Mouse (Mus musculus) small intestine, adult 2 months (tissue): ENCODE data around the gene Bdh1. TPM values are rescaled to one million over a fixed set of nuclear protein-coding genes. Genes with fewer than 3 reads are reported as not detected.

ENCODE experiments used
- H3K27ac ChIP-seq: fragments of 200-500 bp; 2 replicates; pipeline ENCODE4 v1.5.1; 2012; ENCODE audit warnings: low read depth, low read length, control low read depth, inconsistent platforms; ENCODE audit not compliant: insufficient read depth
- H3K27me3 ChIP-seq: fragments of 200-500 bp; 2 replicates; pipeline ENCODE4 v1.6.1; 2012; ENCODE audit warnings: mild to moderate bottlenecking, moderate library complexity, low read length, inconsistent platforms; ENCODE audit not compliant: control insufficient read depth, insufficient read depth
- H3K36me3 ChIP-seq: fragments of 200-500 bp; 2 replicates; pipeline ENCODE4 v1.6.1; 2012; ENCODE audit warnings: mild to moderate bottlenecking, low read length, control low read depth, inconsistent platforms; ENCODE audit not compliant: control insufficient read depth, insufficient read depth
- H3K4me1 ChIP-seq: fragments of 200-500 bp; 2 replicates; pipeline ENCODE4 v1.6.1; 2012; ENCODE audit warnings: low read length, inconsistent platforms, mixed read lengths; ENCODE audit not compliant: control insufficient read depth, insufficient read depth, insufficient read length
- H3K4me3 ChIP-seq: fragments of 200-500 bp; 2 replicates; pipeline ENCODE4 v1.5.1; 2012; ENCODE audit warnings: low read depth, mild to moderate bottlenecking, control low read depth, inconsistent platforms, low read length, moderate library complexity
- CTCF ChIP-seq: fragments of 200-500 bp; IDR thresholded peaks from 2 replicates; pipeline ENCODE4 v1.5.1; 2012; ENCODE audit warnings: low read depth, mild to moderate bottlenecking, control low read depth, inconsistent platforms, low read length, moderate library complexity, mixed read lengths; ENCODE audit not compliant: insufficient replicate concordance, insufficient read length; ENCODE audit errors: extremely low read depth
- POLR2A ChIP-seq: fragments of 200-500 bp; IDR thresholded peaks from 2 replicates; pipeline ENCODE4 v1.6.1; 2012; ENCODE audit warnings: low read depth, mild to moderate bottlenecking, control low read depth, inconsistent platforms, low read length, moderate library complexity
- WGBS: fragments of 180-500 bp; shearing (Covaris S2); methylation state at CpG from one replicate; pipeline ENCODE4 v1.1.7; 2018; 5-methylcytosine and 5-hydroxymethylcytosine counted together
- polyA plus RNA-seq: library from polyadenylated mRNA; depleted of rRNA; stranded (reverse); fragments of >200 nt; gene quantifications from 2 replicates; pipeline ENCODE4 v1.2.3, GENCODE M21; 2012

Bdh1 gene
- polyA plus RNA-seq, 1 experiment, result 83.3 TPM

DNA sequence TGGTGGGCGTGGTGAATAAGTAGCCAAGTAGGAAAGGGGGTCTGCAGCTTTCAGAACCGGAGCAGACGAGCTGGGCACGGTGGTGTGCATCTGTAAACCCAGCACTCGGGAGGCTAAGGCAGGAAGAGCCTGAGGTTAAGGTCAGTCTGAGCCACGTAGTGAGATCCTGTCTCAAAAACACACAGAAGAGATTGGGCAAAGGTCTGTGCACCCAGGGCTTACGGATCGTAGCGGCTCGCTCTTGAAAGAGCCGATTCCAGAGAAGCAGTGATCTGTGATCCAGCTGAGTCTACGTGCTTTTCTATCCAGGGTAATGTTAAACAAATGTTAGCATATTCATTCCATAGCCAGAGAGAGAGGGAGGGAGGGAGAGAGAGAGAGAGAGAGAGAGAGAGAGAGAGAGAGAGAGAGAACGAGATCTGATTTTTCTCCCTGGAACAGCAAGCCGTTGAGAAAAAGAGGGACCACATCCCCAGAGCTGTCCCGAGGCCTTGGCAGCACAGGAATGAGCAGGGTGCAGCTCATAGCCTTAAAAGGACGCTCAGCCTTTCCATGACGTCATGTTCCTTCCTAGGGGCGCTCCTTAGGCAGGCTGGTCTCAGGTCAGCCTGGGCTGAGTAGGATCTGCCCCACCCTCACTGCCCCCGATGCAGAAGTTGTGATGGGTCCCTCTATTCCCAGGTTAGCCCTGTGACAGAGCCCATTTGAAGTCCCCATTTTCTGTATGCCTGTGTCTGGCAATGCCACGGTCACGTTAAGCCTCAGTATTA lies 33.4 kb downstream of the Bdh1 start:
- 72% methylated on average over 21 of the region's 21 CpGs for WGBS
- TF ChIP-seq CTCF (no peak), POLR2A (no peak)
- H3K27ac ChIP-seq, result peak overlapping the region; percentile 54
- peaks cover 13% of the 10 kb centered on the region for H3K36me3 ChIP-seq
- no peaks in the 10 kb centered on the region for H3K27me3 ChIP-seq
- H3K4me3 ChIP-seq, result peak overlapping the region; percentile 6; the same call in 1 of the 2 replicates
- peaks cover 25% of the 10 kb centered on the region for H3K4me1 ChIP-seq

GRCm38 (mm10) chr16:31458229-31458918 lies 36.3 kb downstream of the Bdh1 start:
- Histone ChIP-seq H3K27ac (no peak overlapping the region), H3K36me3 (peaks cover 11% of the 10 kb centered on the region), H3K27me3 (no peaks in the 10 kb centered on the region), H3K4me1 (peaks cover 21% of the 10 kb centered on the region), H3K4me3 (no peak overlapping the region; the same call in 1 of the 2 replicates)
- no peak; the same call in 1 of the 2 replicates for TF ChIP-seq POLR2A
- peak; percentile 92 for TF ChIP-seq CTCF
- WGBS, result 30% methylated on average over 17 of the region's 17 CpGs

- Histone ChIP-seq H3K27ac (peak overlapping the region; percentile 67), H3K4me1 (peaks cover 10% of the 10 kb centered on the region), H3K27me3 (no peaks in the 10 kb centered on the region), H3K4me3 (peak overlapping the region; percentile 38), H3K36me3 (peaks cover 7% of the 10 kb centered on the region)
- 17% methylated on average over 10 of the region's 10 CpGs for WGBS
- no peak for TF ChIP-seq CTCF
Measured at GRCm38 (mm10) chr16:31459968-31460461, 37.9 kb downstream of the Bdh1 start.

- WGBS, result 50% methylated on average over 13 of the region's 13 CpGs
- Histone ChIP-seq H3K27ac (no peak overlapping the region), H3K4me3 (no peak overlapping the region), H3K4me1 (peaks cover 13% of the 10 kb centered on the region), H3K36me3 (peaks cover 7% of the 10 kb centered on the region), H3K27me3 (no peaks in the 10 kb centered on the region)
- no peak for TF ChIP-seq CTCF
Measured at GRCm38 (mm10) chr16:31460506-31460905, 38.4 kb downstream of the Bdh1 start.

DNA sequence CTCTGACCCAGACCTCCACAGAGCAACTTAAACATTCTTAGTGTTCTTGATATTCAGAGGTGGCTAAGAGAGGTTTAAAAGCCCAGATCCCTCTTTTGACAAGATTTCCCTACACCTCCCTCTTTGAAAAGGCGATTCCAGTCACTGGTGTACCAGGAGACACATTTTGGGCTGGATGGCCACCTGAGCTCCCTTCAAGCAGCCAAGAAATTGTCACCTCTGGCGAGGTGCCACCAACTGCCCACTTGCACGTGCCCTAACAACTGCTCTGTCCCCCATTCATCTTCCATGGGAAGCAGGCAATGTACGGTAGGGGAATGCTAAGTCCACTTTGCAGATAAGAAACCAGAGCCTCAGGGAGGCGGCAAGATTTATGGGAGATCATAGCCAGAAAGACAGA lies 39.0 kb downstream of the Bdh1 start:
- H3K4me1 ChIP-seq, result peaks cover 13% of the 10 kb centered on the region
- H3K36me3 ChIP-seq, result peaks cover 7% of the 10 kb centered on the region
- no peak overlapping the region for H3K4me3 ChIP-seq
- no peaks in the 10 kb centered on the region for H3K27me3 ChIP-seq
- WGBS, result 81% methylated on average over 5 of the region's 5 CpGs
- no peak overlapping the region for H3K27ac ChIP-seq
- TF ChIP-seq POLR2A (no peak), CTCF (no peak)

DNA sequence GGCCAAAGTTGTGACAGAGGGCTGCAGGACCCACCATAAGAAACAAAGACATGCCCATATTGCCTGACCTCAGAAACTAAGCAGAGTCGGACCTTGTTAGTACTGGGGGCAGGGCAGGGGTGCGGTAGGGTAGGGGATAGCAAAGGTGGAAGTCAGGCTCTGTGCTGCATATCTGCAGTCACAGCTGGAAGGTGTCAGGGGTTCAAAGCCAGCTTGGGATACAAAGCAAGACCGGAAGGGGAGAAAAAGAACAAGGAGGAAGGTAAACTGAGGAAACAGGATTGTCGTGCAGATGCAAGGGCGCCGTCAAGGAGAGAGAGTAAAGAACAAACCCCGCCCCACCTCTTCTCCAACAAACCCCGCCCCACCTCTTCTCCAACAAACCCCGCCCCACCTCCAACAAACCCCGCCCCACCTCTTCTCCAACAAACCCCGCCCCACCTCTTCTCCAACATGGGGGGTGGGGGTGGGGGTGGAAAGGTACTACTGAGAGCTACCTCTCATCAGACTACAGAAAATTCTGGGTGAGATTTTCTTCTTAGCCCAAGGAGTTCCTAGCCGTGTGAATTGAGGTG lies 40.1 kb downstream of the Bdh1 start:
- WGBS, result 33% methylated on average over 12 of the region's 12 CpGs
- TF ChIP-seq CTCF (no peak), POLR2A (no peak)
- H3K4me1 ChIP-seq, result peaks cover 13% of the 10 kb centered on the region
- H3K4me3 ChIP-seq, result no peak overlapping the region
- no peak overlapping the region for H3K27ac ChIP-seq
- no peaks in the 10 kb centered on the region for H3K27me3 ChIP-seq
- no peaks in the 10 kb centered on the region for H3K36me3 ChIP-seq

DNA sequence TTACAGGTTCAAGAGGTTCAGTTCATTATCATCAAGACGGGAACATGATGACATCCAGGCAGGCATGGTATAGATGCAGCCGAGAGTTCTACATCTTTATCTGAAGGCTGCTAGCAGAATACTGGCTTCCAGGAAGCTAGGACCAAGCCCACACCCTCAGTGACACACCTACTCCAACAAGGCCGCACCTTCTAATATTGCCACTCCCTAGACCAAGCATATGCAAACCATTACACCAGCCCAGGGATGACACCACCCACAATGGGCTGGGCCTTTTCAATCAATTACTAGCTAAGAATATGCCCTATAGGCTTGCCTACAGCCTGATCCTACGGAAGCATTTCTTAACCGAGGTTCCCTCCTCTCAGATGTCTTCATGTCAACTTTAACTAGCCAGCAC lies 42.9 kb downstream of the Bdh1 start:
- Histone ChIP-seq H3K36me3 (no peaks in the 10 kb centered on the region), H3K27ac (no peak overlapping the region), H3K4me3 (no peak overlapping the region), H3K4me1 (peaks cover 8% of the 10 kb centered on the region), H3K27me3 (no peaks in the 10 kb centered on the region)
- TF ChIP-seq POLR2A, result no peak
- WGBS, result 42% methylated on average over 5 of the region's 5 CpGs
